Mouse (Mus musculus): ENCODE measurements around the gene Csnk2a2.

Csnk2a2 gene

DNA sequence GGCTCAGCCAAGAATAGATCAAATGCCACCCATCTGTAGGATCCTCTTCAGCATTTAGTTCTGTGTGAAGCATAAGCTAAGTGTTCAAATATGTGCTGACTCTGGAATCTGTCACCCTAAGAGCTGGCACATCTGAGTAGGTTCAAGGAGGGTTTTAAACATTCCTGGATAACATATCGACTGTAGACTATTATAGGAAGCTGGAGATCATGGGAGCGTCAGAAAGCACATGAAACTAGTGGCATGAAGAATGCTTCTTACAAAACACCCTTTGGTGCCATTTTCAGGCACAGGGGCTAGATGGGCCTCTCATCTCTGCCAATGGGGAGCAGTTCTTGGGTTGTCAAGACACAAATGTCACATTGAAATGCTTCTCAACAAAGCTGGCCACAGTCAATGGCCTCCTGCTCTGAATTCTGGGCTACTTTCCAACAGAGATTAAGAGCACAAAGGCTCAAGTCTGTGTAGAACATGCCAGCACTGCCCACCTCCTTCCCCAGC lies 63.0 kb downstream of the Csnk2a2 start:
- no peak for DNase-seq (ENCODE audit: low read depth, low spot score)

DNA sequence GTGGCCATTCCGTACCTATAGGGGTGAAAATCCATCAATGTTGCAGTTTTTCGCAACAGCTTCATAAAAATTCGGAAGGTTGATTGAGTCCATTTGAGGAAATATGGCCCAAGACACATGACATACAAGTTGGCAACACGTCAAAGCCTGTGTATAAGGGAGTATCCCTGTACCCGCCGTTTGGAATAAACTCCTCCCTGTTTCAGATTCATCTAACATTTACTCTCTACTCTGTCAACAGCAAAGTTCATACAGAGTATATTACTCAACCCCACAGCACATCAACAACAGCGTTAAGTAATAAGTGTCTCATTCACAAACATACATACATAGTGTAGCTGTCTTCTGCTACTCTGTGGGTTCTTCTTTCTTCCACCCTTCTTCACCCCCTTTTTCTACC lies 65.2 kb downstream of the Csnk2a2 start:
- no peak for DNase-seq (ENCODE audit: low read depth, low spot score)

DNA sequence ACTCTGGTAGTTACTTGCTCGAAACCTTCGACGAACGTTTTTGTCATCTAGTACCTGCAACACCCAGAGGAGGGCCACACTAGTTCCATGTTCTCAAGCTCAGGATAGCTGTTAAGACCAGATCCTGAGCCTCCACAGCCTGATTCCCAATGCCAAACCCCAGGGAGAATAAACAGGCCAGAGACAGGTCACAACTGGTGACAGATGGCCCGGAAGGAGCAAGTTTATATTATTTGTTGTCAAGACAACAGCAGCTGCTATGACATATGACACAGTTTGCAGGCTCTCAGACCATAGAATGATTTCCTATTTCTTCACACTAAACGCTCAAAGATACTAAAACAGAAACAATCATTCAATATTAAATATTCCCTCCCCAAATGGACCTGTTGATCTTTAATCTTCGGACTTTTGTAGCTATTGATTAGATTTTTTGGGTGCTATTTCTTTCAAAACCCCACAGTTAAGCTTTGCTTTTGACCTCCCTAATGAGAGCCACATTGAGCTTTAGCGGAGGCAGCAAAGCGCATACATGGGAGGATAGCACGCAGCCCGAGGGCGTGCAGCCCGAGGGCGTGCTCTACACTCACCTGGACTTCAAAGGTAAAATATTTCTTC lies 67.5 kb downstream of the Csnk2a2 start:
- no peak for DNase-seq (ENCODE audit: low read depth, low spot score)

DNA sequence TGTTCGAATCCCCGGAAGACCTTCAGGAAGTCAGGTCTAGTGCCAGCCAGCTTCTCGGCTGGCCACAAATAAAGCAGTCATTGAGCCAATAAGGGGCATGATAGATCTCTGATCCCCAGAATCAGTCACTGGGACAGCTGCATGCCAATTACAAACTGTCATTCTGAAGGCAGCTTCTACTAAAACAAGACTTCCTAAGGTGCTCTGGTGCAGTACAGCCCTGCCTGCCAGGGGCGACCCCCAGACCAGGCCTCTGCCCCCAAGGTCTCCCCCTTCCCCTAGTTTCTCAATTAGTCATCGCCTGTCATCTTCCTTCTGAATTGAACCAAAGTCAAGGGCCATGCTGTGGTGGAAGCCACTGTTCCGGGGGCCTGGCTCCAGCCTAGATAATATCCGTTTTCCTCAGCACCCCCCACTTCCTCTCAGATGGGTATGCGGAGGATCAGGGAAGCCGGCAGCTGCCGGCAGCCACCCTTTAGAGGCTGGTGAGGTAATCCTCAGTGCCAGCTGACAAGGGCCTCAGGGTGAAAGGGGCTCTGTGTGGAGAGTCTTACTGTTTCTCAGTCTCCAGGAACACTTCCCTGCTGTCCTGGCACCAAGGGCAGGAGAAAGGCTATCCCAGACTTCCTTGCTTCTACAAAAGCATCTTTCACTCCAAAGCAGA lies 78.4 kb downstream of the Csnk2a2 start:
- DNase-seq (ENCODE audit: low read depth, low spot score), result no peak

DNA sequence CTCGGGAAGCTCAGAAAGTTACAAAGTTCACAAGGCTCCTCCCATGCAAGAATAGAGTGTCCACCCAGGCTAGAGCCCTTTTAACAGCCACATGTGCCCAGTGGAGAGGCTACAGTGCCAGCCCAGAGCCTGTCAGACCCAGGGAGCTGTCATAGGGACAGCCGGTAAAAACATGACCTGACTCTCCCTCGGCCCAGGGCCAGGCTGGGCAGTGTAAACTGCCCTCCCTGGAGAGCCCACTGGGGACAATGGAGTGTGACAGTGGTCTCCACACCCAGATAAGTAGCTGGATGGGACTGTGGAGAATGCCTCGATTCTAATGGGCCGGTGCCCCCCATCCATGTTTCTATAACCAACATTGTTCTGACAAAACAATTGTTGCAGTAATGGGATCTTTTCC lies 80.3 kb downstream of the Csnk2a2 start:
- no peak for DNase-seq (ENCODE audit: low read depth, low spot score)

DNA sequence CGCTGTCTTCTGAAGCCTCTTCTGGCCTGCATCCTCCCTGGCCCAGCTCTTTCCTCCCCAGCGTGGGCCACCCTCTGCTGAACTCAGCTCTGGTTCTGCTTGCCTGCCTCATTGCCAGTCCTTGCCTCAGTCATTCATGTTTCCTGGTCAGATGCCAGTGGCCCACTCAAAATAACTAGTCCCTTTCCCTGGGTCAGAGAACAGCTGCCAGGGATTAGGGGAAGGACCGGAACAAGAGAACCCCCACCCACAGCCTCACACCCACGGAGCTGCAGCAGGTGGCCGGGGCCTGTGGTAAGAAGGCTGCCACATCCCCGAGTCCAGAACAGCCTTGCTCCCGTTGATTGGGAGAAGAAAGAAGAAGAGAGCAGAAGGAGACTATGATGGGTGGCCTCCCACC lies 88.7 kb downstream of the Csnk2a2 start:
- no peak for DNase-seq (ENCODE audit: low read depth, low spot score)

DNA sequence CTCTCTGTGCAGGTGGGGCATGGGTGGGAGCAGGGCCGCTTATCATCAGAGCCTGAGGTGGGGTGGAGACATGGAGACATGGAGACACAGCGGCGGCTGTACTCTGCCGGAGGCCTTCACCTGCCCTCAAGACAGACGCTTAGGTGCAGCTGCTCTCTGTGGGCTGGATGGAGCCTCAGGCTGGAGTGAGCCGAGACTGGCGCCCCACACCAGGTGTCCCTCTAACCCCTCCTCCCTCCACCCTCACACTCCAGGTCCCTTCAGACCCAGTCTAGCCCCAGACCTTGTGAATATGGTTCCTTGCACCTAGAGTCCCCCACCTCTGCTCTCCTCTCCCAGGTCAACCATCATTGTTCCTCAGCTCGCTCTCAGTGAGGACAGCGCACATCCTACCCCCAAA lies 90.7 kb downstream of the Csnk2a2 start:
- no peak for DNase-seq (ENCODE audit: low read depth, low spot score)

DNA sequence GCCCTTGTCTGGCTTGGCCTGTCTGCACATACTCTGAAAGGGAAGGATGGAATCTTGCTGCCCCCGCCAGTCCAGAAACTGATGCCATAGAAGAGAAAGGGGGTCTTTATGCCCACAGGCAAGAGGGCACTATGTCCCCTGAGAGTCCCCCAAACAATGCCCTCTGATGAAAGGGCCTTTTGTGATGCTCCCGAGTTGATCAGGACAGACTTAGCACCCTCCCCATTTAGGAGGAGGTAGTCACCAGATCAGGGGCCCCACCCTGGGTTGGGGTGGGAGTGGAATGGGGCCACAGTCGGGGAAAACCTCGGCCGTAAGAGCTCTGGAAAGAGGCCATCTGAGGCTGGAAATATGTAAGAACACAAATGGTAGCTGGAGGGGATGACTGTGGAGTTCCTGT lies 92.6 kb downstream of the Csnk2a2 start:
- no peak for DNase-seq (ENCODE audit: low read depth, low spot score)

DNA sequence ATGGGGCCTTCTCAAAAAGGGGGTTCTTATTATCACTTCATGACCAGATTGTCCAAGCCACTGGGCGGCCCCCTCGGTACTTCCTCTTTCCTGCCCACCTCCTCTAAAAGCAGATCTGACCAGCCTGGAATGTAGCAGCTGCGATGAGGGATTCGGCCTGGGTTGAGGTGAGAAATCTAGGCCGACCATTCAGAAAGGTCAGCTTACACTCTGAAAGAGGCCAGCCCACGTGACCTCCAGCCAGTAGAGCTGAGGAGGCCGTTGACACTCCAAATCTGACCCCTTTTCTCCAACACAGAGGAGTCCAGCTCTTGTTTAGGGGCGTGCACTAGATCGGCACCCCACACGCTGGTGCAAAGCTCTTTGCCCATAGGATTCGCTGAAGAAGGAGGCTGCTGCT lies 93.1 kb downstream of the Csnk2a2 start:
- DNase-seq (ENCODE audit: low read depth, low spot score), result no peak

All from A20 (cell line).